Mouse (Mus musculus) embryo, embryonic 10 days (tissue): ENCODE measurements around the gene Tubb2a.
A peak's percentile ranks its signal among the peaks of the same experiment; 100 is the strongest.
"Not testable (repeated sequence)": the region's sequence is repeated elsewhere in the genome, so short reads cannot be mapped to it uniquely, and the experiment has no call there.

Experiments used
- DNase-seq: peaks from one replicate; pipeline ENCODE4 v3.0.0-alpha.2; 2015; ENCODE audit warnings: low spot score

The Tubb2a gene

DNA sequence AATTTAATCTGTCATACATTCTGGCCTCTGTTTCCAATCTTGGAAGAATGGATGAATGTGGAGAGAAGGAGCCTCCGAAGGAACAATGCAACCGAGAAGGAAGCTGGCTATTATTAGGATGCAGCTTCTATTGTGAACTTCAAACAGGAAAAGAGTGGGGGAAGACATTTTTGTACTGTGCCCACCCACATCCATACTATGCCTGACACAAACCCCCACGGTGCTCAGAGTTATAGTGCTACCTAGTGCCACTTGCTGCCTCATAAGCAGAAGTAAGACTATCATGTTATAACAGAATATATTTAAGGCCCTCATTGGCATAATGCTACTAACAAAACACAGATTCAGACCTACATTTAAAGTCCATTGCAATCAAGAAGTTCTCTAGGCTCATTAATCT is 11.6 kb upstream of the Tubb2a start:
- DNase-seq, result no peak

DNA sequence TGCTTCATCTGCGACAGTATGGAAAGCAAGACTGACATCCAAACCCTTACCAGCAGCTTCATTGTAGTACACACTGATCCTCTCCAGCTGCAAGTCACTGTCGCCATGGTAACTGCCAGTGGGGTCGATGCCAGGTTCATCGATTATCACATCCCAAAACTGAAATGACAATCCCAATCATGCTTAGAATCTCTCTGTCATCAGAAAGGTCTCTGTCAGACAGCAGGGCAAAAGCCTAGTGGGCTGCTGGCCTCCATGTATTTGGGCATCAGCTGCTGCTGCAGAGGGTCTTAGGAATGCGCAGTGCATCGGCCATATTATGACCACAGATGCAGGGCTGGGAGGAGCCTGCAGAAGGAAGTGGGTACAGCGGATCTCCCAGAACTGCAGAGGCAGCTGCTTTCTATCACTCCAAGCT is 11.1 kb upstream of the Tubb2a start:
- DNase-seq, result peak; percentile 33

DNA sequence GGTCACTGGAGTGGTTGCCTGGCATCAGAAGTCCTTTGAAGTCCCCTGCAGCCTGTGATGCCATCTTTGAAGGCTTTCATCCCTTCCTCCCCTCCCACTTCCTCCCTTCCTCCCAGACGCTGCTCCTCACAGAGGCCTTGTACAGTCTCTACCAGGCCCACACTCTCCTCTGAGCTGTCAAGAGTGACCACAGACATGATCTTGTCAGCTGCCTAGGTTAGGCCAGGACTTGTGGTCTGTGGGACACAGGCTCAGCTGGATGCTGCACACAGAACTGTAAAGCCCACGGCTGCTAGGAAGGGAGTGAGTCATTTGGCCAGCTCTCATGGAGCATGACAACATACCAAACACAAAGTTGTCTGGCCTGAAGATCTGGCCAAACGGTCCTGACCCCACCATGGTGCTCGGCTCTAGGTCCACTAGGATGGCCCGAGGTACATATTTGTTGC is 10.4 kb upstream of the Tubb2a start:
- not testable (repeated sequence) for DNase-seq

DNA sequence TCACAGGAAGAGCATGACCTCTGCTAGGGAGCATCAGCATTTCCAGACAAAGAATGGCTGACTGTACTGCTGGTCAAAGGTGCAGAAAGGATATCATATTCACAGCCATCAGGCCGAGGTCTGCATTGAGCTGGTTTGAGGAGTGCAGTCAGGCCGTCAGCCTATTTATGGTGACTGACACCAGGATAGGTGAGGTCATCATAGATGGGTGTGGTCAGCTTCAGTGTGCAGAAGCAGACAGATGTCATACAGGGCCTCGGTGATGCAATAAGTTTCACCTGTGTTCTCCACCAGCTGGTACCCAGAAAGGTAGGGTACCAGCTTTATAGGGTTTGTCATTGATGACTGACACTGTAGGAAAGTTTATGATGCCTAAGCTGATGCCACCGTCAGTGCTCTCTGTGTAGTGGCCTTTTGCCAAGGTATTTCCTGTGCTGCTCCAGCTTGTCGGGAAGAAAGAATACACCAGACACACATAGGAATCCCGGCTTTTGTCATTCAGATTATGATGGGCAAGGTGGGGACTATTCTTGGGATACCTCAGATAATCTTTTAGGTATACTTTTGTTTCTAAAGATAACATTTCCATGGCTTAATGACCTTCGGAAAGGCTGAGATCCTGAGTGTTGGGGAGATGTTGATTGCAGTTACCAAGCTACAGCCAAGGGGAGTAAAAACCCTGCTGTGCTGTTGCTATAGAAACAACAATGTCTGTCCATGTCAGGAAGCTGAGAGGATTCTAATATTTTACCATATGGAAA is 9.4 kb upstream of the Tubb2a start:
- no peak for DNase-seq

DNA sequence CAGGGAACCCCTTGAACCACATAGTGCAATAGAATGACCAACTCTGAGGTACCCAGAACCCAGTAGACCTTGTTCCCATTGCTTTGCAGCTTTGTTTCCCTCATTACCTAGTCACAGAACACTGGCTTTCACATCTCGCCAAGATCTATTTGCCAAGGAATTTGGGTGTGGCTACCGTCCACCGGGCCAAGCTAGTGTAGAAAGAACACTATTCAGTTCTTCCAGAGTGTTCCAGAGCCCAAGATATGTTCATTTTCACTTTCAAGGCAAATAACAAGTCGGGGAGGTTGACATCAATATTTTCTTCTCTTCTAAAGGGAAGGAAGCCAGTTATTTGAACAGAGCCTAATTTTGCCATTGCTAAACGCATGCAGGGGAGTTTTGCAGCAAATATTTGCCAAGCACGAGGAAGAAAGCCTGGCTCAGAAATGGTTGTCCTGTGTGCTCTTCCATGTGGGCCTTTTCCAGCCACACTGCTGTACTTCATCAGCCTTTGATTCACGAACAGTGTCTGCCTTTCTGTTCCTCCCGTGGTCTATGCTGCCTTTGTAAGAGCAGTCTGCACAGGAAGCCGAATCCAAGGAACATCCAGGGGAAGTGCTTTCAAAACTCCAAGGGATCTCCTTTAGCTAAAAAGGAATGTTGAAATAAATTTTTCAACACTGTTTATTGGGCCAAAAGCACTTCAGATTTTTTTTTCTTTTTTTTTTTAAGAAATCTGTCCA is 6.4 kb upstream of the Tubb2a start:
- DNase-seq, result no peak

DNA sequence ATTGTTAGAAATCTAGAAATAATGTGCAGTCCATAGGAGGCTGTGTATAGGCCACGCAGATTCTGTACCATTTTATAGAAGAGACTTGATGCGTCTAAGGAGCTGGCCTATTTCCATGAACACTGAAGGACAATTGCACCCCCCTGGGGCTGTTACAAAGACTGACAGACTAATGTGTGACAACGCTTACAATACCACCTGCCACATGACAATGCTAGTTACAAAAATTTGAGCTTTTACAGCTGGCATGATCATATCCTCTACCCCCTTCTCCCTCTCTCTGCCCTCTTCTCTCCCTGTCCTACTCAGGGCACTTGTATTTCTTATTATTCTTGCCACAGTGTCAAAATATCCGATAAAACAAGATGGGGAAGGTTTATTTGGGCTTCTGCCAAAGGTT is 4.1 kb upstream of the Tubb2a start:
- no peak for DNase-seq

DNA sequence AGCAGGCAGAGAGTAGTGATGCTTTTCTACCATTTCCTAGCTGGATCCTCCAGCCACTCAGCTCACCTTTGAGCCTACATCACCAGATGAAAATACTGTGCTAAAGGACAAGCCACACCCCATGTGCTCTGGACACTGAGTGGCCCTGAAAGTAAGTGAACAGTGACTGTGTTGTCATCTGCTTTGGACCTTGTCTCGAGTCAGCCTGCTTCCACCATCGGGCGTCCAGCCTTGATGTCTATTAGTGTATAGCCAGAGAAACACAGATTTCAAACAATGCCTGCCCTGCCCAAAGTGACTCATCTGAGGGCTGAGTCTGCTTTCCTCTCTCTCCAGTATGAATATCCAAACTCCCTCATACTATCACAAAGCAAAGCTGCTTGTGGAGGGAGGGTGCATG is 2.0 kb upstream of the Tubb2a start:
- no peak for DNase-seq

DNA sequence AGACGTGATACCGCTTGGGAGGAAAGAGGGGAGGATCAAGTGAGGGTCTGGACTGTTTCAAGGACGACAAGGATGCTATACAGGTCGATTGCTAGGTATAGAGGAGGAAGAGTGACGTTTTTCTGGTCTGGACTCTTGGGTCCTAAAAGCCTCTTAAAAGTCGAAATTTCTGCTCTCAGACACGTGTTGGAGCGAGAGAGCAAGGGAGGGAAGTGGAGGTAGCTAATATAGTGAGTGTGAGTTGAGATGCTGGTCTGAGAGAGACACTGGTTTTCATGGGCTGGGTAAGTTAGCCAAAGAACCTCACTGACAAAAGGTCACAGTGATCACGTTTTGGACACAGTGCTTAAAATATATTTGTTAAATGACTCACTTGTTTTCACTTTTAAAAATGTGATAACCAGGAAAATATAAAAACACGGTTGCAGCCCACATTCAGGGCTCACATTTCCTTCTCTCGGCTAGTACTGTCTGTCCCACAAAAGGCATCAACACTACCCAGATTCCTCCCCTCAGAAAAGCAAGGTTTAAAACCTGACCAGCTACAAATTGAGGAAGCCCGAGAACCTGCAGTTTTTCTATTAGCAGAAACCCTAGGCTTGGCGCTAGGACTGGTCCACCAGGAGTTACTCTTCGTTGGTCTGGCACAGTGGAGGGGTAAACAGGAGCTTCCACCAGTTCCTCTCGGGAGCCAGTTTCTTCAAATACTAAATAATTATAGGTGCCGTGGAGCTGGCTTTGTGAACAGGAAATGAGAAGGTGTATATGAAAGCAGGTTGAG is 883 bp upstream of the Tubb2a start:
- DNase-seq, result no peak

DNA sequence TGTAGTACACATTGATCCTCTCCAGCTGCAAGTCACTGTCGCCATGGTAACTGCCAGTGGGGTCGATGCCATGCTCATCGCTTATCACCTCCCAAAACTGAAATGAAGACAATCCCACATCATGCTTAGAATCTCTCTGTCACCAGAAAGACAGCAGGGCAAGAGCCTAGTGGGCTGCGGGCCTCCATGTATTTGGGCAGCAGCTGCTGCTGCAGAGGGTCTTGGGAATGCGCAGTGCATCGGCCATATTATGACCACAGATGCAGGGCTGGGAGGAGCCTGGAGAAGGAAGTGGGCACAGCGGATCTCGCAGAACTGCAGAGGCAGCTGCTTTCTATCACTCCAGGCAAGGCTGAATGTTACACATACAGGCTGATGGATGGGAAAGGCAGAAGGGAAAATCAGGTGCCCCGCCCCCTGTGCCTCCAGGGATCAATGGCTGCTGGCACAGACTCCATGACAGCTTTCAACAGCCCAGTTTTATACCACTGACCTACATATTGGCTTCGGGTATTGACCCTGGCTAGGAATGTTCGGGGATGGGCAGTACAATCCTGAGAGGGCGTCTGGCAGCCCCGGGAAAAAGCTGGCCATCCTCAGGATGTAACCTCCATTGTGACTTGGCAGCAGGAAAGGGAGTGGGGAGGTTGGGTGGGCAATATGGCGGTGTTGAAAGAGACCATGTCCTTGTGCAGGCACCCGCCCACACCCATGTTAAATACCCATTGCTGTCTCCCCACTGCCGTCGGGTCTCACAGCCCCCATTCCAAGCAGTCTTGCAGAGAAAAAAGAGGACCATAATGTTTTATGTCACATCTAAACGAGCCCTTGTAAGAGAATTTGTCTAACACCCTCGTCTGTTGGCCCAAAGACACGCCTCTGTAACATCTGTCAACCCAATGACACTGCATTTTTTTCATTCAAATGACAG is 981 bp downstream of the Tubb2a start:
- peak; percentile 54 for DNase-seq

DNA sequence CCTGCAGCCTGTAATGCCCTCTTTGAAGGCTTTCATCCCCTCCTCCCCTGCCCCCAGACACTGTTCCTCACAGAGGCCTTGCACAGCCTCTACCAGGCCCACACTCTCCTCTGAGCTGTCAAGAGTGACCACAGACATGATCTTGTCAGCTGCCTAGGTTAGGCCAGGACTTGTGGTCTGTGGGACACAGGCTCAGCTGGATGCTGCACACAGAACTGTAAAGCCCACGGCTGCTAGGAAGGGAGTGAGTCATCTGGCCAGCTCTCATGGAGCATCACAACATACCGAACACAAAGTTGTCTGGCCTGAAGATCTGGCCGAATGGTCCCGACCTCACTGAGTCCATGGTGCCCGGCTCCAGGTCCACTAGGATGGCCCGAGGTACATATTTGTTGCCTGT is 1.9 kb downstream of the Tubb2a start:
- not testable (repeated sequence) for DNase-seq

DNA sequence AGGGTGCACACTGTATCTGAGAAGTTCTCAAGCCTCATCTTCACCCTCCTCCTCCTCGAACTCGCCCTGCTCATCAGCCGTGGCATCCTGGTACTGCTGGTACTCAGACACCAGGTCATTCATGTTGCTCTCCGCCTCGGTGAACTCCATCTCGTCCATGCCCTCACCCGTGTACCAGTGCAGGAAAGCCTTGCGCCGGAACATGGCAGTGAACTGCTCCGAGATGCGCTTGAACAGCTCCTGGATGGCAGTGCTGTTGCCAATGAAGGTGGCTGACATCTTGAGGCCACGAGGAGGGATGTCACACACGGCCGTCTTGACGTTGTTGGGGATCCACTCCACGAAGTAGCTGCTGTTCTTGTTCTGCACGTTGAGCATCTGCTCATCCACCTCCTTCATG is 3.4 kb downstream of the Tubb2a start:
- DNase-seq, result not testable (repeated sequence)

DNA sequence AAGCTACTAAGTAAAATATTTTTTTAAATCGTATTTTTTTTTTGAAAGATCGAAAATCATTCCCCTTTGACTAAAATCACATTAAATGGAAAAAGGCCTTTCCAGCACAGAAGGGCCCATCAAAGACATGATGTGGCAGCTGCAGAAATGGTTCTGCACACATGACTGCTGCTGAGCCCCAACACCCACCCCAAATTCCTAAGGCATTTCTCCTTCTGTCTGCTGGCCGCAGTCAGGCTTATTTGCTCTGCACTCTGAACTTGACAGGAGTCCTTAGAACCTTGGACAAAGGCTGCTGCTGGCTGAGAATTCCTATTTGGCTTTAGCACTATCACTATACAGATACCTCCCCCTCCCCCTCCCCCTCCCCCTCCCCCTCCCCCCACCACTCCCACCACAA is 5.0 kb downstream of the Tubb2a start:
- peak; percentile 39 for DNase-seq

DNA sequence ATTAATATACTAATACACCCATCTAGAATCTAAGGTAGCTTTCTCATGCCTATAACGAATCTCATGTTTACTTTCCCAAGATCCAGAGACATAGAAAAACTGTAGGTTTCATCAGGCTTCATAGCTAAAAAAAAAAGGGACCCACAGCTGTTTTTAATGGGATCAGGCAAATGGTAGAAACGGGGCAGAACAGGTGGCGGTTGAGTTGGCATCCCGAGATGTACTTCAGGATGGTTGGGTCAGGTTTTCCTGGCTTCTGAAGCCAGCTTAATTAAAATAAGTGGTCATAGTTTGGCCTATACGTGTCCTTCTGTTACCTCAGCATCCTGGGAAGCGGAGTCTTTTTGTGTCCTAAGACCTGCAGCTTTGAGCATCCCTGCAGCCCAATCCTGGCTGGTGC is 6.0 kb downstream of the Tubb2a start:
- no peak for DNase-seq

DNA sequence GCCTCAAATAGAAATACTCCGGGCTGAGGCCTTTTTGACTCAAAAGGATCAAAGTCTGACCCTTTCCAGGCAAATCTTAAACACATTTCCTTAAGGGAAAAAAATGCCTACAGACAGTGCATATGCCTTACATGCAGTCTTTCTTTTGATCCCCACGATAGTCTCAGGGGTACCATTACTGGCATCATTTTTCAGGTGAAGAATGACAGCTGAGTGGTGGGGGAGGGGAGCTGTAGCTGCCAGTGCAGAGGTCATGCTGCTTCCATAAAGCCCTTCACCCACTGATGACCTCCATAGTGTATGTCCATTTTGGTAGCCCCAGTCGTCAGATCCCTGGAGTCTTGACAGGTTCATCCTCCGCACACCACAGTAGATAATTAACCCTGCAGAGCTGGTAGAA is 7.5 kb downstream of the Tubb2a start:
- peak; percentile 24 for DNase-seq

DNA sequence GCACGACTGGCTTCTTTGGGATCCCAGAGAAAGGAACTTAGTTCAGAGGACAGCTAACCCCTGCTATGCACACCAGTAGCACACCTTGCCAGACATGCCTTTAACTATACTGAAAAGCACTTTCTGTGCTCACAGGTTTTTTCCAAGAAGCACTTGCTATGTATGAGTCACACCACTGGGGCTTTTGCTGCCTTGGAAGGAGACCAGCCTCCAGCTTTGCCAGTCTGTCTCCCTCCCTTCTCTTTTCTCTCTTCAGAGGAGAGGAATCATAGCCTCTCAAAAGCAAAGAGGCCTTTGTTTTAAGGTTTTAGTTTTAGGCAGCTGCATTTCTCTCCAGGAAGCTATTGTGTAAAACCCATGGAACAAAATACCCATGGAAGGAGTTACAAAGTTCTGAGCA is 11.5 kb downstream of the Tubb2a start:
- no peak for DNase-seq

DNA sequence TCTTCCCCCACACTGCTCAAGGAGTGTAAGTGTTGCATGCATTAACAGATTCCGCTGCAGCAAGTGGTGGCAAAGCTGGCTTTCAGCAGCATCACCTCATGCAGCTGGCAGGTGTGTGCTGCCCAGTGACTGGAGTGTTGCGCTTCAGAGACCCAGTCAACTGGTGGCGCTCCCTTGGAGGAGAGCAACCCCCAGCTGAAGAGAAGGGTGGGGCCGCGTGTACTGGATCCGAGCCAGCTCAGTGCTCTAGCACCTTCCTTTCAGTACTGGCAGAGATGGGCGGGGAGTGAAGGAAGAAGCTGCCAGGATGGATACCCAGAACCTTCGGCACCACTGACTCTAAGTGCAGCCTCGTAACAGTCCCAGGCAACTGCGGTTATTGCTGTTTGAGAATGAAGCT is 15.3 kb downstream of the Tubb2a start:
- DNase-seq, result no peak

DNA sequence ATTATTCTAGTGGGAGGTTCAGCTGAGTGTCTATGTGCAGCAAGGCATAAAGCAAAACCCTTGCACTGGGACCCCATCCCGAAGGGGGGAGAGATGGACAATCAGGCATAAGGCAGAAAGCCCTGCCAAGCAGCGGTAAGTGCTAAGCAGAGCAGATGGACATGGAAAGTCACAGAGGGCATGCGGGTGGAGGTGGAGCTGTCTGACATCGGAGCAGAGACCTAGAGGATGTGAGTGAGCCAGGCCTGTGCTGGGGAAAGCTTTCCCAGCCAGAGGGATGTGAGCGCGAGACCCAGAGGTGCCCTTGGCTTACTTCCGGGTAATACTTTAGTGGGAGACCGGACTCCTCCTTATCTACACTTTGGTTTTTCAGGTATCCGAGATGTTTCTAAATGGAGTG is 17.7 kb downstream of the Tubb2a start:
- DNase-seq, result no peak

DNA sequence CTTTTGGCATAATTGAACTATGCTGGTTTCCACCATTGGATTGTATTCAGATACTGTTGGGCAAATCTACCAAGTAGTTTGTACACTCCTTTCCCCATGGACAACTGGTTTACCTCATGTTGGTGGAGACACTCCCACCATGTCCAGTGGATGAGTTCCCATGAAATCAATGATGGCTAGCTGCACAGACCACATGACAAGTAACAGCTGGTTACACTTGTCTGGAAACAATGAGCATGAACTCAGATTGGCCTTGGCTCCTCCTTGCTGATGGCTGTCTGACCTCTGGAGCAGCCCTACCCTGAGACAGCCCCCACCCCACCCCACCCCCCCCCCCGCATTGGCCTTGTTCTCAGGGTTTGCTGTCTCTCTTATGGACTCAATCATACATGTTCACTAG is 20.6 kb downstream of the Tubb2a start:
- no peak for DNase-seq

DNA sequence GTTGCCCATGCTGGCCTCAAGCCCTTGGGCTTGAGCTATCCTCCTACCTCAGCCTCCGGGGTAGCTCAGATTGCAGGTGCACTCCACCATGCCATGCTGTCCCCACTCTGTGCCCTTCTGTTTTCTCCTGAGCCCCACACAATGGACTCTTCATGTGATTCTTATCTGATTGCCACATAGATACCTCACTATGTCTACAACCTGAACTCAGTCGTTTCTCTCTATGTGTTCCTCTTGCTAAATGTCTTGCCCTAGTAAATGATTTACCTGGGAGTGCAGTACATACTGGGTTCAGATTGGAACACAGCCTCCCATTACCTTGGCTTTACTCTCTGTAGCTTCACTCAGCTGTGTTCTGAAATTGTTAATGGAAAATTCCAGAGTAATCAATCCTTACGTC is 22.8 kb downstream of the Tubb2a start:
- no peak for DNase-seq

DNA sequence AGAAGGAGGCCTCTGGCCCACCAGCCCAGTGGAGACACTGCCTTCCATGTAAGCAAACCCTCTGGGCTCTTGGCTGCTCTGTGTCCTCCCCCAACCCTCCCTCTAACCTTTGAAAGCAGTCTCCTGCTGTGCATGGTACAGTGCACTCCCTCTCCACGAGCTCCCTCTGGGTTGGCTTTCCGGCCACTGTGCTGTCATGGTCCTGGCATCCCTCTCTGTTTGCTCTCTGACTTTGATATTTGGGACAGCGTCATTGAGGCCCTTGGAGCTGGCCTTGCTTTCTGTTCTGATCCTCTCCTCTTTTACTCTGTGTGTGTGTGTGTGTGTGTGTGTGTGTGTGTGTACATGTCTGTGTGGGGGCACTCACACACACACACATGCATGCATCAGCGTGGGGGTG is 23.4 kb downstream of the Tubb2a start:
- no peak for DNase-seq

DNA sequence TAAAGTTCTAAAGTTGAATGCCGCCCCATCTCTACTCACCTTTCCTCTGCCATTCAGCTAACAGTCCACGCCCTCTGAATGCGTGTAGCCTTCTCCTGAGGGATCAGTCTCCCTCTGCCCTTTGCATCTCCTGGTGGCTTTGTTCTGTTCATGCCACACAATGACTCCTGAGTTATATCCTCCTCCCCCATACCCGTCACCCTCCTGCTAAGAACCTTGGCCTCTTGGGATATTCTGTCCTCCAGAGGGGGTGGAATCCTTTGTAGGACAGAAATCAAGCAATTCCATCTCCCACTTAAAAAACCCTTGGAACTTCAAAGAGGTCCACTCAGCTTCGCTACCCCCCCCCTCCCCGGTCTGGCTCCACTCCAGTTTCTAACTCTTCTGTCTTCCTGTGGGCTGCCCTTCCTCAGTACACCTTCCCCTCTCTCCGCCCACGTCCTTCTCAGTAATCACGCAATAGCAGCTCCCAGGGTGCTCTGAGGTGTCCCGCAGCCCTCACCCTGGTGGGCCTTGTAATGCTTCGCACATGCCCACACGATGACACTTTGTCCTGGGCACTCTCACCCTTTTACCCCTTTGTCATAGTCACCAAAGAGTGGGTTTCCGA is 24.0 kb downstream of the Tubb2a start:
- no peak for DNase-seq
